Mouse (Mus musculus) hindbrain, embryonic 13.5 days (tissue): ENCODE measurements around the gene Ppp1r14a. TPM values are rescaled to one million over a fixed set of nuclear protein-coding genes. Genes with fewer than 3 reads are reported as not detected.

ENCODE experiments used
- ATAC-seq: fragments of 200-750 bp; cut with Nextera tagmentation; 2 replicates; pipeline ENCODE4 v1.8.0; 2017; ENCODE audit warnings: moderate TSS enrichment; ENCODE audit not compliant: low FRiP score
- H3K27ac ChIP-seq: fragments of 300-500 bp; sonication (generic); 2 replicates; pipeline ENCODE4 v1.5.1; 2015; ENCODE audit warnings: inconsistent platforms, mild to moderate bottlenecking, moderate library complexity
- H3K27me3 ChIP-seq: fragments of 300-500 bp; sonication (generic); 2 replicates; pipeline ENCODE4 v1.6.1; 2015; ENCODE audit warnings: mild to moderate bottlenecking, inconsistent platforms
- H3K36me3 ChIP-seq: fragments of 300-500 bp; sonication (generic); 2 replicates; pipeline ENCODE4 v1.6.1; 2015; ENCODE audit warnings: mild to moderate bottlenecking, inconsistent platforms
- H3K4me1 ChIP-seq: fragments of 300-500 bp; sonication (generic); replicated peaks from 2 replicates; pipeline ENCODE4 v1.6.1; 2015; ENCODE audit warnings: inconsistent platforms
- H3K4me2 ChIP-seq: fragments of 300-500 bp; sonication (generic); 2 replicates; pipeline ENCODE4 v1.6.1; 2015; ENCODE audit warnings: inconsistent platforms, mild to moderate bottlenecking, moderate library complexity
- H3K4me3 ChIP-seq: fragments of 300-500 bp; sonication (generic); 2 replicates; pipeline ENCODE4 v1.5.1; 2015; ENCODE audit warnings: mild to moderate bottlenecking, inconsistent platforms
- H3K9ac ChIP-seq: fragments of 300-500 bp; sonication (generic); 2 replicates; pipeline ENCODE4 v1.6.1; 2015; ENCODE audit warnings: mild to moderate bottlenecking, inconsistent platforms
- H3K9me3 ChIP-seq: fragments of 300-500 bp; sonication (generic); 2 replicates; pipeline ENCODE4 v1.6.1; 2016; ENCODE audit warnings: inconsistent platforms
- WGBS: fragments of 180-500 bp; shearing (Covaris S2); methylation state at CpG from one replicate; pipeline ENCODE4 v1.1.7; 2015; 5-methylcytosine and 5-hydroxymethylcytosine counted together
- polyA plus RNA-seq: library from polyadenylated mRNA; unstranded; fragments of >200 nt; fragmentation: Nextera tagmentation; extraction: Ambion mirVana; gene quantifications from 2 replicates; pipeline ENCODE4 v1.2.1, GENCODE M21; 2015

Ppp1r14a gene
- polyA plus RNA-seq, 1 experiment from 2014 or later: 8.6 TPM

GRCm38 (mm10) chr7:29281201-29282073 lies 7.7 kb upstream of the Ppp1r14a start, which contains the start of gene Spint2:
Gene Spint2 (minus strand): TSS chr7:29281912.
- WGBS: under 1% methylated on average over 80 of the region's 80 CpGs
- Histone ChIP-seq H3K4me2 (peak within 1 kb of the TSS; percentile 95), H3K9ac (peak within 1 kb of the TSS; percentile 76), H3K36me3 (no peaks in the 10 kb centered on the region), H3K4me3 (peak within 1 kb of the TSS; percentile 60), H3K9me3 (no peaks in the 10 kb centered on the region), H3K27me3 (peaks cover 66% of the 10 kb centered on the region), H3K27ac (no peak within 1 kb of the TSS), H3K4me1 (peaks cover 18% of the 10 kb centered on the region)
- ATAC-seq: peak; percentile 75

- Histone ChIP-seq H3K9me3 (no peaks in the 10 kb centered on the region), H3K36me3 (no peaks in the 10 kb centered on the region), H3K27ac (no peak overlapping the region), H3K4me2 (peak overlapping the region; percentile 95), H3K4me3 (peak overlapping the region; percentile 60), H3K27me3 (peaks cover 67% of the 10 kb centered on the region), H3K4me1 (peaks cover 18% of the 10 kb centered on the region), H3K9ac (peak overlapping the region; percentile 76)
- 10% methylated on average over 21 of the region's 21 CpGs for WGBS
- ATAC-seq: peak; percentile 34; the same call in 1 of the 2 replicates
These were observed 7.0 kb upstream of the Ppp1r14a start for GRCm38 (mm10) chr7:29282074-29282554.

GRCm38 (mm10) chr7:29283876-29284275 lies 5.2 kb upstream of the Ppp1r14a start:
- Histone ChIP-seq H3K27me3 (peaks cover 75% of the 10 kb centered on the region), H3K9me3 (no peaks in the 10 kb centered on the region), H3K27ac (no peak overlapping the region), H3K4me3 (no peak overlapping the region), H3K36me3 (no peaks in the 10 kb centered on the region), H3K4me1 (peaks cover 22% of the 10 kb centered on the region), H3K4me2 (no peak overlapping the region), H3K9ac (no peak overlapping the region)
- 80% methylated on average over 4 of the region's 4 CpGs for WGBS
- no peak for ATAC-seq

- 93% methylated on average over 6 of the region's 6 CpGs for whole genome bisulfite sequencing
- no peak for ATAC-seq
- Histone ChIP-seq H3K27me3 (peaks cover 74% of the 10 kb centered on the region), H3K9me3 (no peaks in the 10 kb centered on the region), H3K27ac (no peak overlapping the region), H3K9ac (no peak overlapping the region), H3K4me3 (no peak overlapping the region), H3K4me2 (no peak overlapping the region), H3K4me1 (peaks cover 29% of the 10 kb centered on the region), H3K36me3 (no peaks in the 10 kb centered on the region)
These were observed 4.6 kb upstream of the Ppp1r14a start for GRCm38 (mm10) chr7:29284523-29284922.

GRCm38 (mm10) chr7:29287481-29287880 lies 1.6 kb upstream of the Ppp1r14a start:
- 87% methylated on average over 7 of the region's 7 CpGs for WGBS
- Histone ChIP-seq H3K4me1 (peaks cover 36% of the 10 kb centered on the region), H3K27me3 (peaks cover 51% of the 10 kb centered on the region), H3K9ac (no peak overlapping the region), H3K36me3 (no peaks in the 10 kb centered on the region), H3K9me3 (no peaks in the 10 kb centered on the region), H3K4me3 (no peak overlapping the region), H3K27ac (no peak overlapping the region), H3K4me2 (no peak overlapping the region)
- no peak for ATAC-seq

GRCm38 (mm10) chr7:29288079-29288478 lies 1.0 kb upstream of the Ppp1r14a start:
- Histone ChIP-seq H3K36me3 (no peaks in the 10 kb centered on the region), H3K27ac (no peak overlapping the region), H3K4me1 (peaks cover 40% of the 10 kb centered on the region), H3K9me3 (no peaks in the 10 kb centered on the region), H3K4me2 (no peak overlapping the region), H3K9ac (no peak overlapping the region), H3K4me3 (no peak overlapping the region), H3K27me3 (peaks cover 45% of the 10 kb centered on the region)
- ATAC-seq: no peak
- 90% methylated on average over 2 of the region's 2 CpGs for WGBS

- ATAC-seq: no peak
- no peaks in the 10 kb centered on the region for H3K36me3 ChIP-seq
- H3K27ac ChIP-seq: 0 out of 2 replicates have a peak overlapping the region, but pooled peaks have one; percentile 72
- H3K4me2 ChIP-seq: peak overlapping the region; percentile 90
- peaks cover 47% of the 10 kb centered on the region for H3K4me1 ChIP-seq
- no peaks in the 10 kb centered on the region for H3K9me3 ChIP-seq
- H3K9ac ChIP-seq: no peak overlapping the region
- H3K27me3 ChIP-seq: peaks cover 30% of the 10 kb centered on the region
- WGBS: 77% methylated on average over 6 of the region's 6 CpGs
- H3K4me3 ChIP-seq: peak overlapping the region; percentile 53
These were observed 748 bp downstream of the Ppp1r14a start for GRCm38 (mm10) chr7:29289856-29290255.

GRCm38 (mm10) chr7:29290691-29291485 lies 1.8 kb downstream of the Ppp1r14a start:
- 30% methylated on average over 11 of the region's 11 CpGs for WGBS
- Histone ChIP-seq H3K27ac (peak overlapping the region; percentile 72), H3K4me1 (peaks cover 47% of the 10 kb centered on the region), H3K9ac (no peak overlapping the region; the same call in 1 of the 2 replicates), H3K36me3 (no peaks in the 10 kb centered on the region), H3K4me2 (no peak overlapping the region), H3K9me3 (no peaks in the 10 kb centered on the region), H3K4me3 (no peak overlapping the region), H3K27me3 (peaks cover 24% of the 10 kb centered on the region)
- no peak for ATAC-seq

- Histone ChIP-seq H3K27ac (peak overlapping the region; percentile 78), H3K4me2 (no peak overlapping the region), H3K4me3 (no peak overlapping the region), H3K9me3 (no peaks in the 10 kb centered on the region), H3K4me1 (peaks cover 47% of the 10 kb centered on the region), H3K36me3 (no peaks in the 10 kb centered on the region), H3K9ac (no peak overlapping the region), H3K27me3 (peaks cover 20% of the 10 kb centered on the region; the same call in 1 of the 2 replicates)
- ATAC-seq: 0 out of 2 replicates have a peak, but pooled peaks have one; percentile 27
- WGBS: 19% methylated on average over 6 of the region's 7 CpGs
These were observed 2.7 kb downstream of the Ppp1r14a start for GRCm38 (mm10) chr7:29291616-29292457.

- no peak for ATAC-seq
- Histone ChIP-seq H3K4me1 (peaks cover 47% of the 10 kb centered on the region), H3K9ac (no peak overlapping the region; the same call in 1 of the 2 replicates)
These were observed 3.5 kb downstream of the Ppp1r14a start for GRCm38 (mm10) chr7:29292458-29293098.

More at GRCm38 (mm10) chr7:29292458-29293098, 3.5 kb downstream of the Ppp1r14a start:
- Histone ChIP-seq H3K27ac (peak overlapping the region; percentile 78), H3K27me3 (peaks cover 19% of the 10 kb centered on the region; the same call in 1 of the 2 replicates), H3K4me3 (no peak overlapping the region), H3K9me3 (no peaks in the 10 kb centered on the region), H3K36me3 (no peaks in the 10 kb centered on the region), H3K4me2 (no peak overlapping the region)
- 24% methylated on average over 8 of the region's 8 CpGs for WGBS
